In the genomic region with DNA sequence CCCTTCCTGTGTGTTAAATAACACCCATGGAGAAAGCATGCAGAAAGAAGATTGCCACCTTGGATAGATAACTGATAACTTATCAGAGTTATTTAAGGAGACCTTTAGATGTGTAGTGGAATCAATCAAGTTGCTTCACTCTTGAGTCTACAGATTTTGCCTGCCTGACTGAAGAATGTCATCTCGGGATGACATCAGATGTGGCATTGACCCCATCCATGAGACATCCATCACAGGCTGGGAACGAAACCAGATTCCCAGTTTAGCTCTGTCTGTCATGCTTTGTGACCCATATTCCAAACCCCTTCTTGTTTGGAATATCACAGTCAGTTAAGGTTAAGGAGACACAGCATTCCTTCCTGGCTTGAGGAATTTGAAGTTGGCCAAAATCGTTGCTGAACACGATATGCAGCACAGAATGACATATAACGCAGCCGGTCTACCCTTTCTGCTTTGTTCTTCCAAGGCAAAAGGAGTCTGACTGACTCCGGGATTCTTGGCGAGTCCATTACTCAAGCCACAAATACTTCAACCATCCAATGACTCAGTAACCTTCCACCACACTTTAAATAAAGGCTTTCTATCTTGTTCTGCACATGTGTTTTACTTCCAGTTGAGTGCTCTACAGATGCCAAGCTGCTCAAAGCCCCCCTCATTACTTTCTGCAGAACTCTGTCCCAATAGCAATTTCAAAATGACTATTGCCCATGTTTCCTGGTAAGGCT, we compare ENCODE assay signal across 27 mouse cellular contexts. TPM values are rescaled to one million over a fixed set of nuclear protein-coding genes. Genes with fewer than 3 reads are reported as not detected.
DNase-seq lines count a peak whose midpoint lies in the region; ATAC-seq and TF ChIP-seq lines count a peak whose summit lies in the region.
"Had no signal": no experiment of that assay in that cellular context is flagged by ENCODE, and none has a peak within 500 bp of the region (broad histone marks: within the 10 kb centered on the region; RNA-seq: fewer than 3 reads in every experiment).

No protein-coding gene starts in this region.

- H3K4me2 ChIP-seq in intestine, embryonic 16.5 days (ENCODE audit: low read depth, low read length), result no peak overlapping the region
- H3K4me2 ChIP-seq: embryonic facial prominence, embryonic 13.5 days; kidney, embryonic 15.5 days; lung, embryonic 15.5 days; neural tube, embryonic 15.5 days had no signal

- CTCF ChIA-PET in Patski (lab: Charles Lee), result interaction anchor here (1.8 kb wide), 1 partner anchor 45 kb away, joined by 5 read pairs; a partner anchor contains a TSS

- H3K9ac ChIP-seq in intestine, embryonic 16.5 days (ENCODE audit: low read depth, low read length), result no peak overlapping the region
- H3K9ac ChIP-seq: embryonic facial prominence, embryonic 13.5 days; kidney, embryonic 15.5 days; liver, embryonic 14.5 days; lung, embryonic 15.5 days; neural tube, embryonic 15.5 days had no signal

- WGBS in intestine, embryonic 16.5 days, result 80% methylated on average over 8 of the region's 8 CpGs

- no peak for TF ChIP-seq CTCF in gastrocnemius, adult 2 months (IDR thresholded peaks at IDR 0.05)
- no peak for TF ChIP-seq CTCF in Patski (IDR thresholded peaks at IDR 0.05)

- POLR2A ChIA-PET in Patski (lab: Charles Lee), result interaction anchor here (1.9 kb wide), 1 partner anchor 45 kb away, joined by 4 read pairs; a partner anchor contains a TSS

- intact Hi-C loops in gastrocnemius, adult 2 months (cut with DNase I), result no loop called here
- intact Hi-C loops in gastrocnemius, postnatal 14 days (cut with DNase I; ENCODE audit: low total_unique reads), result no loop called here

- H3K4me1 ChIP-seq in intestine, embryonic 16.5 days (ENCODE audit: control insufficient read depth, insufficient read depth, low read length), result peaks cover 9% of the 10 kb centered on the region
- H3K4me1 ChIP-seq: kidney, embryonic 15.5 days; neural tube, embryonic 15.5 days had no signal

- peak; percentile 98 for ATAC-seq in Patski
- ATAC-seq in intestine, embryonic 16.5 days, result no peak
- ATAC-seq: forebrain, embryonic 14.5 days; hindbrain, postnatal 0 days; intestine, postnatal 0 days had no signal

- H3K4me3 ChIP-seq in gastrocnemius, adult 2 months, result peak overlapping the region; percentile 45
- H3K4me3 ChIP-seq in intestine, embryonic 16.5 days (ENCODE audit: low read length), result no peak overlapping the region
- H3K4me3 ChIP-seq: embryonic facial prominence, embryonic 13.5 days; hindbrain, embryonic 10.5 days; kidney, embryonic 15.5 days; left cerebral cortex, adult 2 months; lung, embryonic 15.5 days; midbrain, embryonic 10.5 days; neural tube, embryonic 15.5 days had no signal

- in situ Hi-C loops in Patski (cut with MboI; ENCODE audit: low pct_unique_long_range_greater_than_20kb), result no loop called here

- no peaks in the 10 kb centered on the region for H3K36me3 ChIP-seq in intestine, embryonic 16.5 days (ENCODE audit: control insufficient read depth, insufficient read depth, low read length)
- H3K36me3 ChIP-seq: embryonic facial prominence, embryonic 13.5 days; hindbrain, embryonic 10.5 days; kidney, embryonic 15.5 days; lung, embryonic 15.5 days; midbrain, embryonic 10.5 days; neural tube, embryonic 15.5 days had no signal

- H3K27me3 ChIP-seq in Patski, result no peaks in the 10 kb centered on the region
- H3K27me3 ChIP-seq in intestine, embryonic 16.5 days (replicated peaks; ENCODE audit: control insufficient read depth, insufficient read depth, low read length), result no peaks in the 10 kb centered on the region
- H3K27me3 ChIP-seq: embryonic facial prominence, embryonic 13.5 days; kidney, embryonic 15.5 days; lung, embryonic 15.5 days; neural tube, embryonic 15.5 days had no signal

- no peaks in the 10 kb centered on the region for H3K9me3 ChIP-seq in intestine, embryonic 16.5 days (ENCODE audit: control insufficient read depth, low read length)
- H3K9me3 ChIP-seq: embryonic facial prominence, embryonic 13.5 days; hindbrain, embryonic 10.5 days; kidney, embryonic 15.5 days; lung, embryonic 15.5 days; midbrain, embryonic 10.5 days; neural tube, embryonic 15.5 days had no signal

- peak overlapping the region; percentile 58 for H3K27ac ChIP-seq in gastrocnemius, adult 2 months
- no peak overlapping the region for H3K27ac ChIP-seq in intestine, embryonic 16.5 days (ENCODE audit: low read length)
- H3K27ac ChIP-seq: embryonic facial prominence, embryonic 13.5 days; hindbrain, embryonic 10.5 days; hindbrain, postnatal 0 days; kidney, embryonic 15.5 days; left cerebral cortex, adult 2 months; liver, embryonic 14.5 days; lung, embryonic 15.5 days; midbrain, embryonic 10.5 days; neural tube, embryonic 15.5 days; stomach, postnatal 0 days had no signal

- DNase-seq in gastrocnemius, adult 2 months, result no peak
- no peak for DNase-seq in gastrocnemius, postnatal 14 days
- DNase-seq in 3T3-L1 (ENCODE audit: low read depth, low spot score) (peak; percentile 97), Patski (ENCODE audit: low read depth, low spot score) (peak; percentile 69)
- DNase-seq in adrenal gland, postnatal 25 days, result peak; percentile 25
- no peak for DNase-seq in layer of hippocampus, postnatal 25 days (ENCODE audit: extremely low spot score in 1 of 2, low spot score in 1 of 2)
- no peak for DNase-seq in kidney, postnatal 4 days
- DNase-seq: cerebellum, adult 18-20 months; cerebellum, postnatal 25 days; embryo, embryonic 11 days; gastrocnemius, postnatal 36 days; kidney, postnatal 36 days; layer of hippocampus, adult 9-11 months; thymus, adult 2 months had no signal

RNA-seq across cellular contexts. Expression of a gene that starts 44.8 kb away (rescaled TPM):
- total RNA-seq in gastrocnemius, adult 2 months (2021), result 10 to 100 TPM; 56.1 to 62.0 TPM
- total RNA-seq in gastrocnemius, postnatal 14 days (2021), result 10 to 100 TPM; 48.2 to 50.7 TPM
- polyA plus RNA-seq in Patski (2021), result 30.3 TPM
- total RNA-seq in adrenal gland, postnatal 25 days (2021), result 92.8 and 107 TPM in 2 replicates
- polyA plus RNA-seq in intestine, embryonic 16.5 days (2015; fragmentation: Nextera tagmentation; extraction: Ambion mirVana), result 17.7 and 19.2 TPM in 2 replicates
- total RNA-seq in layer of hippocampus, postnatal 25 days (2021), result 10 to 100 TPM; 49.1 to 55.9 TPM

Comparison
In these comparisons a context has a peak if more than half of its experiments do, and no peak if none do; other contexts are left out.
1. DNase-seq: peak in 3T3-L1 (single experiment), Patski (single experiment) and adrenal gland, postnatal 25 days (single experiment); none in gastrocnemius, adult 2 months (single experiment), gastrocnemius, postnatal 14 days (single experiment), layer of hippocampus, postnatal 25 days (0 of 2) and kidney, postnatal 4 days (0 of 2).